Comparison of ENCODE assay signal across 8 mouse cellular contexts in the genomic region with DNA sequence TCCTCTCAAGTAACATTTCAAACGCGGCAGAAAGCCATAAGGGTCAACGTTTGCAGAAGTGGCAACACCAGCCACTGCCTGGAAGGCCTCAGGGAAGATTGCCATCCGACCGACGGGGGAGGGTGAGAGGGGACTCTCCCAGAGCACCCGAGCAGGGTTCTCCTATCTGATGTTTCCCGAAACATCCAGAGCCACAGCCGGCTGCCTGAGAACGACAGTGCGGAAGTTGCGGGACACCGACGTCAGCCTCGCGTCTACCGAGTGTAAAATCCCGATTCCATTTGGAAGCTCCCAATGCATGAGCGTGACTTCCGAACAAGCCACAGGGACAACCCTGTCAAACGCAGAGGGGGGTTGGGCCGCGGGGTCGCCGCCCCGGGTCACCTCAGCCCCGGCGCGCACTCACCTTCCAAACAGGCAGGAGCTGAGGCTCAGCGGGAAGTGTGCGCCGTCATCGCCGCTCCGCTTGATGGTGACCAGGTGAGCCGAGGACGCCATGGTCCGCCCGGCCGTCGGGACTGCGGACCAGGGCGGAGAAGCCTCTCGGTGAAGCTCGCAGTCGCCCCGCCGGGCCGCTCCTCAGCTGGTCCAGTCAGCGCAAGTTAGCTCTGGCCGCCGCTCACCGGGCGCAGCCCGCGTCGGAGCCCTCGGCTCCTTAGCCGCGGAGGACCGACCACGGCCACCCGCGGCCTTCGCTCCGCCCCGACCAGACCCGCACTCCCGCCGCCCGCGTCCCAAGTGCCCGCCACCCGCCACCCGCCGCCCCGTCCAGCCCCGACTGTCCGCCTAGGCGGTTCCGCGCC. TPM values are rescaled to one million over a fixed set of nuclear protein-coding genes. Genes with fewer than 3 reads are reported as not detected.
DNase-seq lines count a peak whose midpoint lies in the region; ATAC-seq and TF ChIP-seq lines count a peak whose summit lies in the region.

A gene (minus strand): TSS at position 720 of the 803 bp plus-strand sequence.

- peak; percentile 20 for ATAC-seq in activated CD4-positive, CD25-positive, alpha-beta regulatory T cell, adult 4 months
- peak; percentile 79 for ATAC-seq in hindbrain, embryonic 15.5 days (ENCODE audit: low FRiP score, low read depth)
- peak; percentile 60 for ATAC-seq in liver, postnatal 0 days

- WGBS in forebrain, embryonic 10.5 days = under 1% methylated on average over 80 of the region's 82 CpGs
- WGBS in hindbrain, embryonic 15.5 days = under 1% methylated on average over 65 of the region's 82 CpGs
- WGBS in liver, postnatal 0 days (ENCODE audit: insufficient replicate concordance) = under 1% methylated on average over 68 of the region's 82 CpGs

- no peaks in the 10 kb centered on the region for H3K27me3 ChIP-seq in forebrain, embryonic 10.5 days (ENCODE audit: poor library complexity, severe bottlenecking)
- 0 out of 2 replicates have a peak, but pooled peaks cover 4% of the 10 kb centered on the region for H3K27me3 ChIP-seq in hindbrain, embryonic 15.5 days
- H3K27me3 ChIP-seq in liver, postnatal 0 days (ENCODE audit: insufficient read depth, low read length) = no peaks in the 10 kb centered on the region

- H3K9me3 ChIP-seq in forebrain, embryonic 10.5 days = no peaks in the 10 kb centered on the region
- no peaks in the 10 kb centered on the region for H3K9me3 ChIP-seq in hindbrain, embryonic 15.5 days
- H3K9me3 ChIP-seq in liver, postnatal 0 days (ENCODE audit: low read length) = no peaks in the 10 kb centered on the region

- no peak for TF ChIP-seq EP300 in liver, postnatal 0 days (IDR thresholded peaks at IDR 0.05; ENCODE audit: low read depth)

- peaks cover 38% of the 10 kb centered on the region for H3K4me1 ChIP-seq in forebrain, embryonic 10.5 days
- H3K4me1 ChIP-seq in hindbrain, embryonic 15.5 days (replicated peaks) = peaks cover 10% of the 10 kb centered on the region
- peaks cover 26% of the 10 kb centered on the region for H3K4me1 ChIP-seq in liver, postnatal 0 days (ENCODE audit: insufficient read depth)

- peak within 1 kb of the TSS; percentile 89 for H3K4me3 ChIP-seq in forebrain, embryonic 10.5 days
- peak within 1 kb of the TSS; percentile 58 for H3K4me3 ChIP-seq in hindbrain, embryonic 15.5 days
- H3K4me3 ChIP-seq in liver, postnatal 0 days (ENCODE audit: low read depth, low read length) = peak within 1 kb of the TSS; percentile 99

- DNase-seq in heart, adult 11 months = peak; percentile 93
- DNase-seq in heart, adult 8-10 months (ENCODE audit: low spot score) = no peak
- DNase-seq in forebrain, embryonic 10.5 days (ENCODE audit: extremely low spot score, low spot score) = peak; percentile 51
- DNase-seq in liver, postnatal 0 days = peak; percentile 69
- DNase-seq in ovary, postnatal 14 days (ENCODE audit: low spot score) = peak; percentile 12
- DNase-seq in urinary bladder, postnatal 4 days (ENCODE audit: low spot score in 2 of 2) = no peak

- H3K27ac ChIP-seq in forebrain, embryonic 10.5 days = peak within 1 kb of the TSS; percentile 99
- no peak within 1 kb of the TSS for H3K27ac ChIP-seq in hindbrain, embryonic 15.5 days (replicated peaks)
- H3K27ac ChIP-seq in liver, postnatal 0 days (ENCODE audit: low read depth) = peak within 1 kb of the TSS; percentile 94

- peaks cover 27% of the 10 kb centered on the region for H3K36me3 ChIP-seq in forebrain, embryonic 10.5 days (replicated peaks)
- no peaks in the 10 kb centered on the region for H3K36me3 ChIP-seq in hindbrain, embryonic 15.5 days
- peaks cover 18% of the 10 kb centered on the region for H3K36me3 ChIP-seq in liver, postnatal 0 days (replicated peaks; ENCODE audit: insufficient read depth, low read length)

- H3K4me2 ChIP-seq in hindbrain, embryonic 15.5 days = peak within 1 kb of the TSS; percentile 97
- H3K4me2 ChIP-seq in liver, postnatal 0 days (ENCODE audit: low read depth, low read length) = peak within 1 kb of the TSS; percentile 85

- TF ChIP-seq CTCF in liver, postnatal 0 days (IDR thresholded peaks at IDR 0.05; ENCODE audit: low read depth) = no peak

- peak within 1 kb of the TSS; percentile 46 for H3K9ac ChIP-seq in hindbrain, embryonic 15.5 days
- peak within 1 kb of the TSS; percentile 100 for H3K9ac ChIP-seq in liver, postnatal 0 days (replicated peaks)

RNA-seq across cellular contexts. Expression of the gene that starts here (rescaled TPM):
- 1 to 10 TPM in 1 of 4 experiments, under 1 TPM in 3; 0.41 to 2.4 (median 0.83) TPM for total RNA-seq in heart, adult 8-10 months (2022)
- polyA plus RNA-seq in activated CD4-positive, CD25-positive, alpha-beta regulatory T cell, adult 4 months (2017; shearing (Covaris generic)) = 10 to 100 TPM; 23.3 to 30.0 TPM
- 50.9 and 53.4 TPM in 2 replicates for polyA plus RNA-seq in forebrain, embryonic 10.5 days (2016; fragmentation: Nextera tagmentation; extraction: Ambion mirVana)
- 6.4 and 10.0 TPM in 2 replicates for polyA plus RNA-seq in hindbrain, embryonic 15.5 days (2015; fragmentation: Nextera tagmentation; extraction: Ambion mirVana)
- 35.4 and 38.8 TPM in 2 replicates for polyA plus RNA-seq in liver, postnatal 0 days (2015; fragmentation: Nextera tagmentation; extraction: Ambion mirVana)

Comparison
In these comparisons a context has a peak if more than half of its experiments do, and no peak if none do; other contexts are left out.
1. DNase-seq: peak in heart, adult 11 months (single experiment), forebrain, embryonic 10.5 days (single experiment), liver, postnatal 0 days (single experiment) and ovary, postnatal 14 days (single experiment); none in heart, adult 8-10 months (single experiment) and urinary bladder, postnatal 4 days (0 of 2).
2. ATAC-seq: peak in every context shown above with its lines; median percentile 79 in hindbrain, embryonic 15.5 days; 60 in liver, postnatal 0 days; 20 in activated CD4-positive, CD25-positive, alpha-beta regulatory T cell, adult 4 months.
3. Peak in every context shown above with its lines, with median percentiles within 50 percentile points of each other: H3K4me3 ChIP-seq.